Mouse (Mus musculus) spleen, postnatal 36 days (tissue): ENCODE data around the gene Gpd2.
A peak's percentile ranks its signal among the peaks of the same experiment; 100 is the strongest.

ENCODE experiments used
- DNase-seq, 2 experiments: peaks; one replicate each; pipeline ENCODE4 v3.0.0; 2022; ENCODE audit warnings: low spot score in 2 of 2, mixed read lengths in 1 of 2

Gpd2 gene

GRCm38 (mm10) chr2:57301539-57301938, 64.1 kb downstream of the Gpd2 start:
- DNase-seq = no peak

GRCm38 (mm10) chr2:57304212-57304611, 66.8 kb downstream of the Gpd2 start:
- no peak for DNase-seq

- no peak for DNase-seq
Measured at GRCm38 (mm10) chr2:57312268-57312797, 74.9 kb downstream of the Gpd2 start.

GRCm38 (mm10) chr2:57316055-57316454, 78.6 kb downstream of the Gpd2 start:
- DNase-seq = peak in 1 of 2 experiments; percentile 29

GRCm38 (mm10) chr2:57318336-57318735, 80.9 kb downstream of the Gpd2 start:
- DNase-seq = no peak

- DNase-seq = no peak
Measured at GRCm38 (mm10) chr2:57326091-57326490, 88.7 kb downstream of the Gpd2 start.

GRCm38 (mm10) chr2:57329327-57329726, 91.9 kb downstream of the Gpd2 start:
- DNase-seq = no peak

GRCm38 (mm10) chr2:57330812-57331211, 93.4 kb downstream of the Gpd2 start:
- no peak for DNase-seq

- no peak for DNase-seq
Measured at GRCm38 (mm10) chr2:57331266-57331665, 93.8 kb downstream of the Gpd2 start.

- no peak for DNase-seq
Measured at GRCm38 (mm10) chr2:57333481-57333880, 96.0 kb downstream of the Gpd2 start.

- no peak for DNase-seq
Measured at GRCm38 (mm10) chr2:57335397-57335796, 98.0 kb downstream of the Gpd2 start.

GRCm38 (mm10) chr2:57338779-57339178, 101.3 kb downstream of the Gpd2 start:
- no peak for DNase-seq

GRCm38 (mm10) chr2:57342910-57343309, 105.5 kb downstream of the Gpd2 start:
- DNase-seq = no peak

GRCm38 (mm10) chr2:57350615-57351014, 113.2 kb downstream of the Gpd2 start:
- DNase-seq = peak; percentile 29 to 60

- DNase-seq = no peak
Measured at GRCm38 (mm10) chr2:57353722-57354432, 116.4 kb downstream of the Gpd2 start.

GRCm38 (mm10) chr2:57354848-57355247, 117.4 kb downstream of the Gpd2 start:
- DNase-seq = no peak

GRCm38 (mm10) chr2:57356222-57356822, 118.9 kb downstream of the Gpd2 start:
- peak in 1 of 2 experiments; percentile 11 for DNase-seq

- no peak for DNase-seq
Measured at GRCm38 (mm10) chr2:57362503-57362902, 125.1 kb downstream of the Gpd2 start.

- DNase-seq = no peak
Measured at GRCm38 (mm10) chr2:57374647-57375046, 137.2 kb downstream of the Gpd2 start.

GRCm38 (mm10) chr2:57375138-57375837, 137.9 kb downstream of the Gpd2 start:
- no peak for DNase-seq

GRCm38 (mm10) chr2:57378147-57378889, 140.9 kb downstream of the Gpd2 start:
- DNase-seq = no peak

- DNase-seq = no peak
Measured at GRCm38 (mm10) chr2:57384625-57385024, 147.2 kb downstream of the Gpd2 start.
